Mouse (Mus musculus) lung, adult 2 months (tissue): ENCODE measurements around the gene Gm10563.

Experiments used
- CTCF ChIP-seq: fragments of 200-500 bp; IDR thresholded peaks from 2 replicates; pipeline ENCODE4 v1.5.1; 2011; ENCODE audit warnings: mild to moderate bottlenecking, low read length, control low read depth; ENCODE audit not compliant: insufficient read depth
- POLR2A ChIP-seq: fragments of 200-500 bp; IDR thresholded peaks from 2 replicates; pipeline ENCODE4 v1.6.1; 2011; ENCODE audit warnings: low read depth, mild to moderate bottlenecking, control low read depth, low read length, borderline replicate concordance; ENCODE audit errors: extremely low read depth

GRCm38 (mm10) chr4:155660641-155661040, 15.4 kb upstream of the Gm10563 start:
- TF ChIP-seq CTCF (no peak), POLR2A (no peak)
